In the genomic region with DNA sequence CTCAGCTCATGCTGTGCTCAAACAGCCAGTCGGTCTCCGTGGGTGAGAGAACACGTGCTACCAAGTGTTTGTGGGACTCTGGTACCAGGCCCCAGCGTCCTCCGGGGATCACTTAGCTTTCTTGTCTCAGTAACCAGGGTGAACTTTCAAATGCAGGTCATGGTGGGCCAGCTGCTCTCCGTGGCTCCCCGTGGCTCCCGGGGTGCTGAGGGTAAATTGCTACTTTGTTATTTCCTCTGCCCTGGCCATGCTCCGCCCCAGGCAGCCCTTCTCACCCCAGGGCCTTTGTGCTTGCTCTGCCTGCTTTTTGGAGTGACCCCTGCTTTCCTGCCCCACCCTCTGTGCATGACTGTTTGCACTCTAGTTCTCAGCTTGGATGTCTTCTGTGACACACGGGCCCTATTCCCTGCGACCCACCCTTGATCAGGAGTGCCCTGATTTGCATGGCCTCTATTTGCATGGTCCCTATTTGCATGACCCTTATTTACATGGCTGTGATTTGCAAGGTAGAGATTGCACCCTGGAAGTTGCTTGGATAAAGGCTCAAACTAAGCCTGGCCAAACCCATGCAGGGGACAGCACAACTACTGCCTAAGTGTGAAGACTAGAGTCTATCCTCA, we compare ENCODE assay signal across 14 mouse cellular contexts.
DNase-seq lines count a peak whose midpoint lies in the region; ATAC-seq and TF ChIP-seq lines count a peak whose summit lies in the region.
"Had no signal": no experiment of that assay in that cellular context is flagged by ENCODE, and none has a peak within 500 bp of the region (broad histone marks: within the 10 kb centered on the region; RNA-seq: fewer than 3 reads in every experiment).

No protein-coding gene starts in this region.

- intact Hi-C loops in gastrocnemius, adult 2 months (cut with DNase I), result no loop called here

- peaks cover 2% of the 10 kb centered on the region; the same call in 1 of the 2 replicates for H3K27me3 ChIP-seq in midbrain, embryonic 11.5 days (ENCODE audit: control insufficient read depth, insufficient read depth, low read length)
- H3K27me3 ChIP-seq in midbrain, embryonic 16.5 days (ENCODE audit: control insufficient read depth, insufficient read depth, low read depth, low read length), result no peaks in the 10 kb centered on the region
- H3K27me3 ChIP-seq in forebrain, embryonic 13.5 days, result peaks cover 10% of the 10 kb centered on the region
- peaks cover 4% of the 10 kb centered on the region; the same call in 1 of the 2 replicates for H3K27me3 ChIP-seq in neural tube, embryonic 13.5 days

- no peak for TF ChIP-seq CTCF in gastrocnemius, adult 2 months (IDR thresholded peaks at IDR 0.05)

- peak; percentile 19 for DNase-seq in embryo, embryonic 11 days
- DNase-seq in embryo, embryonic 10 days (ENCODE audit: low spot score), result no peak
- DNase-seq in midbrain, embryonic 11.5 days (ENCODE audit: low spot score, missing footprints), result peak; percentile 86
- no peak for DNase-seq in cerebellum, postnatal 10 days
- DNase-seq in gastrocnemius, adult 2 months, result no peak
- DNase-seq: adrenal gland, postnatal 25 days; cerebellum, adult 9-11 months; gastrocnemius, postnatal 25 days; lung, postnatal 14 days; thymus, postnatal 36 days had no signal

- H3K4me3 ChIP-seq in midbrain, embryonic 11.5 days (ENCODE audit: low read depth, low read length), result no peak overlapping the region
- H3K4me3 ChIP-seq in midbrain, embryonic 16.5 days (ENCODE audit: low read depth, low read length), result no peak overlapping the region
- no peak overlapping the region for H3K4me3 ChIP-seq in forebrain, embryonic 13.5 days
- no peak overlapping the region for H3K4me3 ChIP-seq in neural tube, embryonic 13.5 days
- no peak overlapping the region for H3K4me3 ChIP-seq in gastrocnemius, adult 2 months

- H3K4me2 ChIP-seq in midbrain, embryonic 11.5 days, result no peak overlapping the region
- no peak overlapping the region for H3K4me2 ChIP-seq in midbrain, embryonic 16.5 days (ENCODE audit: low read length)
- peak overlapping the region; percentile 61; the same call in 1 of the 2 replicates for H3K4me2 ChIP-seq in forebrain, embryonic 13.5 days
- H3K4me2 ChIP-seq in neural tube, embryonic 13.5 days, result peak overlapping the region; percentile 48; the same call in 1 of the 2 replicates

- WGBS in midbrain, embryonic 11.5 days, result 17% methylated on average over 11 of the region's 11 CpGs
- WGBS in midbrain, embryonic 16.5 days, result 16% methylated on average over 11 of the region's 11 CpGs
- 24% methylated on average over 11 of the region's 11 CpGs for WGBS in forebrain, embryonic 13.5 days
- 5% methylated on average over 11 of the region's 11 CpGs for WGBS in neural tube, embryonic 13.5 days

- ATAC-seq in midbrain, embryonic 11.5 days (ENCODE audit: low FRiP score), result no peak
- no peak for ATAC-seq in midbrain, embryonic 16.5 days
- ATAC-seq in forebrain, embryonic 13.5 days, result no peak
- ATAC-seq in neural tube, embryonic 13.5 days (ENCODE audit: low read depth), result no peak

- H3K27ac ChIP-seq in midbrain, embryonic 11.5 days (ENCODE audit: low read depth, low read length), result no peak overlapping the region
- H3K27ac ChIP-seq in midbrain, embryonic 16.5 days (ENCODE audit: low read length), result no peak overlapping the region
- H3K27ac ChIP-seq in forebrain, embryonic 13.5 days, result peak overlapping the region; percentile 91
- peak overlapping the region; percentile 85 for H3K27ac ChIP-seq in neural tube, embryonic 13.5 days (replicated peaks)
- no peak overlapping the region for H3K27ac ChIP-seq in gastrocnemius, adult 2 months

- no peaks in the 10 kb centered on the region for H3K9me3 ChIP-seq in midbrain, embryonic 11.5 days (ENCODE audit: control insufficient read depth, low read length)
- no peaks in the 10 kb centered on the region for H3K9me3 ChIP-seq in midbrain, embryonic 16.5 days (replicated peaks; ENCODE audit: control insufficient read depth, low read length, poor library complexity, severe bottlenecking)
- H3K9me3 ChIP-seq in forebrain, embryonic 13.5 days (replicated peaks), result no peaks in the 10 kb centered on the region
- no peaks in the 10 kb centered on the region for H3K9me3 ChIP-seq in neural tube, embryonic 13.5 days
- H3K9me3 ChIP-seq: heart, embryonic 12.5 days had no signal

- H3K9ac ChIP-seq in midbrain, embryonic 11.5 days (ENCODE audit: low read length), result no peak overlapping the region
- H3K9ac ChIP-seq in midbrain, embryonic 16.5 days (ENCODE audit: low read depth, low read length), result no peak overlapping the region
- no peak overlapping the region for H3K9ac ChIP-seq in forebrain, embryonic 13.5 days
- H3K9ac ChIP-seq in neural tube, embryonic 13.5 days, result no peak overlapping the region
- H3K9ac ChIP-seq: heart, embryonic 12.5 days had no signal

- H3K4me1 ChIP-seq in midbrain, embryonic 11.5 days (ENCODE audit: control insufficient read depth, insufficient read depth, low read length), result peaks cover 19% of the 10 kb centered on the region
- peaks cover 34% of the 10 kb centered on the region for H3K4me1 ChIP-seq in midbrain, embryonic 16.5 days (ENCODE audit: control insufficient read depth, insufficient read depth, low read length)
- peaks cover 50% of the 10 kb centered on the region for H3K4me1 ChIP-seq in forebrain, embryonic 13.5 days
- H3K4me1 ChIP-seq in neural tube, embryonic 13.5 days (replicated peaks), result peaks cover 61% of the 10 kb centered on the region

- no peaks in the 10 kb centered on the region for H3K36me3 ChIP-seq in midbrain, embryonic 11.5 days (ENCODE audit: control insufficient read depth, insufficient read depth, low read length)
- H3K36me3 ChIP-seq in midbrain, embryonic 16.5 days (ENCODE audit: control insufficient read depth, insufficient read depth, low read length), result no peaks in the 10 kb centered on the region
- no peaks in the 10 kb centered on the region for H3K36me3 ChIP-seq in forebrain, embryonic 13.5 days (ENCODE audit: poor library complexity, severe bottlenecking)
- H3K36me3 ChIP-seq in neural tube, embryonic 13.5 days, result no peaks in the 10 kb centered on the region
- H3K36me3 ChIP-seq: heart, embryonic 12.5 days had no signal

Comparison
In these comparisons a context has a peak if more than half of its experiments do, and no peak if none do; other contexts are left out.
1. DNase-seq: peak in embryo, embryonic 11 days (single experiment) and midbrain, embryonic 11.5 days (single experiment); none in embryo, embryonic 10 days (single experiment), cerebellum, postnatal 10 days (0 of 2) and gastrocnemius, adult 2 months (single experiment).
2. H3K27ac ChIP-seq: peak in forebrain, embryonic 13.5 days (single experiment) and neural tube, embryonic 13.5 days (single experiment); none in midbrain, embryonic 11.5 days (single experiment), midbrain, embryonic 16.5 days (single experiment) and gastrocnemius, adult 2 months (single experiment).
3. H3K4me2 ChIP-seq: peak in forebrain, embryonic 13.5 days (single experiment) and neural tube, embryonic 13.5 days (single experiment); none in midbrain, embryonic 11.5 days (single experiment) and midbrain, embryonic 16.5 days (single experiment).